Mouse (Mus musculus) G1E-ER4 (cell line): ENCODE data around the gene Spag9. TPM values are rescaled to one million over a fixed set of nuclear protein-coding genes. Genes with fewer than 3 reads are reported as not detected.

Source experiments
- GATA1 ChIP-seq: IDR thresholded peaks from one replicate; pipeline ENCODE4 v1.8.0; 2012; ENCODE audit warnings: low read length, inconsistent platforms
- polyA plus RNA-seq: library from polyadenylated mRNA; stranded (reverse); fragments of >175 nt; gene quantifications from 2 replicates; pipeline ENCODE4 v1.2.3, GENCODE M21; 2012

The Spag9 gene
- polyA plus RNA-seq, 1 experiment = 11.2 TPM

DNA sequence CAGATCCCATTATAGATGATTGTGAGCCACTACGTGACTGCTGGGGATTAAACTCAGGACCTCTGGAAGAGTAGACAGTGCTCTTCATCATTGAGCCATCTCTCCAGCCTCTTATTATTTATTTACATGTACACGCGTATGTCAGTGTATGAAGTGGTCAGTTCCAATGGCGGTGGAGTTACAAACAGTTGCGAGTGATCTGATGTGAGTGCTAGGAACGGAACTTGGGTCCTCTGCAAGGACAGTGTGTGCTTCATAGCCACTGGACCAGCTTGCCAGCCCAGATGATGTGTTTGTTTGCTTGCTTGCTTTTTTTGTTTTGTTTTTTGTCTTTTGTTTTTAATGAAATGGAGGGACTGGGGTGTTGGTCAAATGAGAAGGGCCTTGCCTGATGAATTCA lies 26.7 kb upstream of the Spag9 start:
- TF ChIP-seq GATA1 = no peak

DNA sequence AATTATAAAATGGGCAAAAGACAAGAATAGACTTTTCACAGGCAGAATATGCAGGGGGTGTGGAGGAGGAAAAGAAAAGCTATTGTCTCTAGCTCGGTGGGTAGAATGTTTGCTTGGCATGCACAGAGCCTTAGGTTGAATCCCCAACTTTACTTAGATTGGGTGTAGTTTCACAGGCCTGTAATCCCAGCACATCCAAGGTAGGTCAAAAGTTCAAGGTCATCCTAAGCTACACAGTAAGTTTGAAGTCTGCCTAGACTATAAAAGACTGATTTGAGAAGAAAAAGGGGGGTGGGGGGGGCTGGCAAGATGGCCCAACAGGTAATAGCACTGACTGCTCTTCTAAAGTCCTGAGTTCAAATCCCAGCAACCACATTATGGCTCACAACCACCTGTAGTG lies 26.1 kb upstream of the Spag9 start:
- TF ChIP-seq GATA1 = no peak

DNA sequence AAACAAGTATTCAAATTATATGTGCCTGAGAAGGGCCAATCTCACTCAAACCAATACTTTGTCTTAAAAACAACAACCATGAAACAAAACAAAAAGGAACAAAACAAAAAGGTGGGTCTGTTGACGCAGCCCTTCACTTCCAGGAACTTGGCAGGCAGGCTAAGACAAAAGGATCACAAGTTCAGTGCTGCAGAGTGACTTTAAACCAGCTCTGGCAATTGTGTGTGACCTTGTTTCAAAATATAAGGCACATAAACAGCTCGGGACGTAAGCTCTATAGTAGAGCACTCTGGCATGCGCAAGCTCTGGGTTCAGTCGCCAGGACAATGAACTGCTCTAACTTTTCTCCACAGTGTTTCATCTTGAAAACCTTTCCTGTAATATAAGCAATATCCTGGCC lies 22.9 kb upstream of the Spag9 start:
- no peak for TF ChIP-seq GATA1

DNA sequence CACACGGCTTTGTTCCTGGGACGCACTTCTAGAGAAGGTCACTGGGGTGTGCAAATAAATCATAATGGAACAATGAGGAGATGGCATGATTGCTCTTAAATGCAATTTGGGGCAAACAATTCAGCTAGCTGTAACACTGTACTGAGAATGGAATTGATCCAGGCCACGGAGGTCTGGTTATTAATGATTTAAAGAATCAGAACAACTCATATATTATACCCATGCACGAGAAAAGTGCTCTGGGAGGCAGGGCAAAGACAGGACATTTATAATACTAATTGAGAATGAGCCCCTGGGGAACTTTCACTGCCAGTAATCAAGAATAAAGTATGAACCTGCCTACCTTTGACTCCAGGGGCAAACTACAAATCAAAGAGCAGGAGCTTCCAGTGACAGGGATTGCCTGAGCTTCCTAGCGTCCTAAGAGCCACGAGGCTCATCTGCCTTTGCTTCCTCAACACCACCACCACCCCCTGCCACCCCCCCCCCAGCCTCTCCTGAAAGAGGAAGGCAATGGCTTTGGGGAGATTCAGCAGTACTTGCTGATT lies 16.3 kb upstream of the Spag9 start:
- no peak for TF ChIP-seq GATA1

DNA sequence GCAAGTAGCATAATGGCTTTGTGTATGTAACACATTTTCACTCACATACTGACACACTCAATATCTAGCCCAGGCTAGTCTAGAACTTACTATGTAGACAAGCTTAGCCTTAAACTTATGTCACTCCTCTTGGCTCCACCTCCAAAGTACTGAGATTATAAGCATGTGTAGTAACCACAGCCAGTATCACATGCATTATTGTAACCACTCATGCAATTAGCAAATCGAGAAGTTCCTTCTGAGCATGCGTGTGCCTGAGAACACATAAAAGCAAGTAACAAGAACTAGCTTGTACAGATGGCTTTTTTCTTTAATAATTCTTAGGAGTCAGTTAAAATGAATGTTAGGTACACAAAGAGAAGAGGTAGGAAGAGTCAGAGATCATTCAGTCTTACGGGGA lies 11.3 kb upstream of the Spag9 start:
- no peak for TF ChIP-seq GATA1

DNA sequence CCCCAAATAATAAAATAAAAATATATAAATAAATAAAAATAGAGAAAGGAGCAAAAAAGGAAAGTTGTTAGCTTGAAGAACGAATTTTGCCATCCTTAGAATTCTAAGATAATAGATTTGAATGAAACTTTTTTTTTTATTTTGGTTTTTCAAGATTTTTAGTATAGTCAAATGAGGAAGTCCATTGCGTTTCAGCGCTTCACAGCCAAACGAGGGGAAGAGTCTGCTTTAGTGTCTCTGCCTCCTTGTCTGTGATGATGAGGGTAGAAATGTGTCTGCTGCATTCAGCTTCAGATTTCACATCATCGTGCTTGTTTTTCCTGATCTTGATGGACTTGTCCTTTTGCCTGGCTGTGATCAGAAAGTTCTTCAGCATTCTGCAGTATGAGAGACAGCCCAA lies 10.6 kb upstream of the Spag9 start:
- TF ChIP-seq GATA1 = no peak

DNA sequence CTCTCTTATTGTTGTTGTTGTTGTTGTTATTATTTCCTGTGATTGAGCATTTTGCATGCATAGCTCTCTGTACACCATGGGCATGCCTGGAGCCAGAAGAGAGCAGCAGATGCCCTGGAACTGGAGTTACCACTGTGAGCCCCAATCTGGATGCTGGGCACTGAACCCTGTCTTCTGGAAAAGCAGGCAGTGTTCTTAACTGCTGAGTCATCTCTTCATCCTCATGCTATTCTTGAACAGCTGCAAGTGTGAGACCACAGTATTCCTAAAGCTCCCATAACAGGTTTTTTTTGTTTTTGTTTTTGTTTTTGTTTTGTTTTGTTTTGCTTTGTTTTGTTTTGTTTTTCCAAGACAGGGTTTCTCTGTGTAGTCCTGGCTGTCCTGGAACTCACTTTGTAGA lies 9.6 kb upstream of the Spag9 start:
- TF ChIP-seq GATA1 = no peak

DNA sequence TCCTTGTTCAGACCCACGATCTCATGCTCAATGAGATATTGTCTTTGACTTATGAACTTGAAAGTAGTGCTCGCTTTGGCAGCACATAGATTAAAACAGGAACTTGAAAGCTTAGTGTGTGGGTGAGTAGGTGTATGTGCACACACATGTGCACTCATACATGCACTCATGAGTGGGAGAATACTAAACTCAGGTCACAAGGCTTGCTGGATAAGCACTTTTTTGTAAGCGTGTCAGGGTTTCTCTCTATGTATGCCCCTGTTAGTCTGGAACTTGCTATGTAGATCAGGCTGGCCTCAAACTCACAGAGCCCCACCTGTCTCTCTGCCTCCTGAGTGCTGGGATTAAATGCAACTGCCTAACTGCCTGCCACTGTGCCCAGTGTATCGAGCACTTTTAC lies 8.9 kb upstream of the Spag9 start:
- TF ChIP-seq GATA1 = no peak

DNA sequence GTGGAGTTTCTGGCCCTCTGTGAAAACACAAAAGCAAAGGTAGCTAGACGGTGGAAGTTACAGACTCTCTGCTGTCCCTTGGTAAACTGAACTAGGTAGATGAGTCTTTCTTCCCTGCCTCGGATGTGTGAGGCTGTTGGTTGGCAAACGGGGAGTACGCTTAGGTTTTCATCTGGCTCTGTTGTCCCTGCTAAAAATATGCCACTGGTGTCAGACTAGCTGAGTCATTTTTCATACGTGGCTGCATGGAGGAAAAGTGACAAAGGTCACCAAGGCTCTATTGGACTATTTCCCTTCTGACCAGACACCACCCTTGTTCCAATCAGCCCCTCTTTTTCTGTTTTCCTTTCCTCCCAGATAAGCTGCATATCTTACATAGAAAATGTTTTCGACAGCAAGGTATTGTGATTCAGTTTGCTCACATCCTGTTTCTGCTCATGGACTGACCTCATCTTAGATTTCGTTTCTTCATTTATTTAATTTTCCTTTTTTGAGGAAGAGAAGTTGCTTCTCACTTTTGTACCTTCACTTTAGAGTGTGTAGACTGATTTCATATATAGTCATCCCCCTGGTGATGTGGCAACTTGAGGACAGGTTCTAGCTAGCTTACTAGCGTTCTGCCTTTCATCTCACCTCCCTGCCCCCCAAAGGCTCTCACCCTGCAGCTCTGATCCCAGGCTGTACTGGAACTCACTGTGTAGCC lies 8.1 kb upstream of the Spag9 start:
- no peak for TF ChIP-seq GATA1

DNA sequence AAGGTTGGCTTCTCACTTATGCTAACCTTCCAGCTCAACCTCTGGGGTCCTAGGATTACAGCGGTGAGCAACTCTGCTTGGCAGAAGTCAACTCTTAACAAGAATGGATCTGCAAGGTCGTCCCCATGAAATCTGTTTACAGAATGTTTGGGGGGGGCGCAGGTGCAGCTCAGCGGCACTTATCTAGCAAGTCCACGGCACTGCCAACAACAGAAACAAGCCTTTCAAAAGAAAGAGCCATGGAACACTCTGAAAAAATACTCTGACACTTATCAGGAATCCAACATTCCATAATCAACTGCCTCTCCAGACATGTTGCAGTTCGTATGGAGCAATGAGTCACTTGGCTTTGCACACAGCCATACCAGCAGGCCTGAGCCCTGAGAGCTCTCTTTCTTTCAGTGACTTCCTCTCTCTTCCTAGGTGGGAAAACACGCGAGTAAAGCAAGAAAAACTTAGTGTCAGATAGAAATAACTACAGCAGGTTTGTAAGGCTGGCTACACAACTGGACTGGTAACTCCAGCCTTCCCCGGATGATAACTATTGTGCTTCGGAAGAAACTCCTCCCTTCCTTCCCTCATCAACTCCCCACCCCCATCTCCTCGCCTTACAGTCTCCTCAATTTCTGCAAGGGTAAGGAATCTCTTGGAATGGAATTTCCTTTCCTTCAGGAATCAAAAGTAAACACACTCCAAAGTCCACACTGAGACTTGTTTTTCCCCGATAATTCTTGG lies 7.4 kb upstream of the Spag9 start:
- TF ChIP-seq GATA1 = no peak

DNA sequence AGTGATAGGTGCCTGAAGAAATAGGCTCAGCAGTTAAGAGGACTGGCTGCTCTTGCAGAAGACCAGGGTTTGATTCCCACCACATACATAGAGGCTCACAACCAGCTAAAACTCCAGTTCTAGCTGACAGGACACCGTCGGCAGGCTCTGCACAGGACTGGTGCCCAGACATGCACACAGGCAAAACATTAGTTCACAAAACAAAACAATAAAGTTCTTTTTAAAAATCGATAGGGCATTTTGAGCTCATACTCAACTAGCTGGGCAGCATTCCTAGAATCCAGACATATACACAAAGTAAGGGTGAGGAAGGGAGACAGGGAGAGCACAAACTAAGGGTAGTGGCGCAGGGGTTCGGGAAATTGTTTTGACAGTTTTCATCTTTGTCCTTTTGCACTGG lies 1.4 kb upstream of the Spag9 start:
- TF ChIP-seq GATA1 = no peak

DNA sequence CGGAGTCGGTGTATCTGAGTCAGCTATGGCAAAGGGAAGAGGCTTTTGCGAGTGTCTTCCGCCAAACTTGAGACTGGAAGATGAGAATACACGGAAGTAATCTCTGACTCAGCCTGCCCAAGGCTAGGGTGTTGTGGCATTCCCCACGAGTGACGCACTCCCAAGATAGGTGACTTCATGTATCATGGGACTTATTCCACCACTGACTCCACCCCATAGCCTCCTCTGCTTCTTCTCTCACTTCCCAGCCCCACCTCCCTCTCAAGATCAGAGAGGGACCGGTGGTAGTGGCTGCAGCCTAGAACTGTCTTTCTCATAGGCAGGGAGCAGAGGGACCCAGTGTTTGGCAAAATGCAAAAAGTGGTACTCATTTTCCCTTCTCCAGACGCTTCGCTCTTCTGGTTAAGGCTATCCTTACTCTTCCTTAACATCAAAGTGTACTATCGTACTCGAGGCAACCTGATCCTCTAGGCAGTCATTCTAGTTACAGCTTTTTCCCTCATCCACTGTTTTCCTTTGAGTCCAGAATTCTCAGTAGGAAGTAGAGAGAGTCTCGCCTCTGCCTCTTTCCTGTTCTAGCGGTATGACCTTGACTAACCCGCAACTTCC lies 676 bp upstream of the Spag9 start:
- TF ChIP-seq GATA1 = no peak

DNA sequence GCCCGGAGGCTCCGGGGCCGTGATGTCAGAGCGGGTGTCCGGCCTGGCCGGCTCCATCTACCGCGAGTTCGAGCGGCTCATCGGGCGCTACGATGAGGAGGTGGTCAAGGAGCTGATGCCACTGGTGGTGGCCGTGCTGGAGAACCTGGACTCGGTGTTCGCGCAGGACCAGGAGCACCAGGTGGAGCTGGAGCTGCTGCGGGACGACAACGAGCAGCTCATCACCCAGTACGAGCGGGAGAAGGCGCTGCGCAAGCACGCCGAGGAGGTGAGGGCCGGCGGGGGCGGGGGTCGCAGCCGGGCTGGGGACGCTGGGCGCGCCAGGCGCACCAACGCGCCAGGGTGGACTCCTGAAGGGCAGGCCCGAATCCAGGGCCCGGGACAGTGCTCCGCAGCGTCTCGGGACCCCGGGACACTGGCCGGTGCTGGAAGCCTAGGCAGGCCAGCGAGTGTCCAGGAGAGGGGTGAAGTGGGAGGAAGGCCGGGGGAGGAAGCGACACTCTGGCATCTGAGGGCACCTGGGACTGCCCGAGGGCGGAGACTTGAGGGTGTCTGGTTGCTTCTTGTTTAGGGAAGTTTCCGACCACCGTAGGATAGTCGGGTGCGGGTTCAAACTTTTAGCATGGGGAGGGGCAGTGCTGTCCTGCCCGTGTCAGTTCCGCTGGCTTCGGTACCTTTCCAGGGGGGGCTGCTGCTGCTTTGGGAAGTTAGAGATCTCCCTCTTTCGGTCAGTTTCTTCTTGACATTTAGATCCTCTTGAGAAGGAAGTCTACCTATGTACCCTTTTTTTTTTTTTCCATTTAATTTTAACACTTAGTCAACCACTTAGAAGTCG lies 632 bp downstream of the Spag9 start:
- no peak for TF ChIP-seq GATA1

DNA sequence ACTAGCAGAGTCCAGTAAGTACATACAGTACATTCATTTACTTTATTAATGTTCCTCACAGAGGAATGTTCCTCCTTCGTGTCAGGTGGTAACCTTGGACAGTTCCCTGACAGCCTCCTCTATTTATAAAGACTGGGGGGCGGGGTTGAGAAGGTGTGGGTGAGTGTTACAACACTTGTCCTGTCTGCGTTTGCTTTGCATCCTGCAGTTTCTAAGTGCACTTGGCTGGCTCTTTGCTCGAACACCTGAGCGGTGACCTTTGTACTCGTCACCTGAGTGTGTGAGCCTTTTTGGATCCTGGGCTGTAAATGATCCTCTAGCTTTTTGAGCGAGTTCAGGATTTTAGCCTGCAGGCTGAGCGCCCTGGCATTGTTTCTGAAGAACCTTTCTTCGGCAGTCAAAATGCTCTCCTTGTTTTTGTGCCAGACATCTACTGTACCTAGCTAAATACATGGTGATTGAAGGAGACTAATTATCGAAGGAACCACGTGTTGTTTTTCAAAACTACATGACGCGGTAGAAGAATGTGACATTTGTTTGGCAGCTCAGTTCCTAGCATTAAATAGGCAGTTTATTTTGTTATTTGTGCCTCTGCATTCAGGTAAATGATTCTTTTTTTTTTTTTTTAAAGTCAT lies 1.4 kb downstream of the Spag9 start:
- no peak for TF ChIP-seq GATA1

DNA sequence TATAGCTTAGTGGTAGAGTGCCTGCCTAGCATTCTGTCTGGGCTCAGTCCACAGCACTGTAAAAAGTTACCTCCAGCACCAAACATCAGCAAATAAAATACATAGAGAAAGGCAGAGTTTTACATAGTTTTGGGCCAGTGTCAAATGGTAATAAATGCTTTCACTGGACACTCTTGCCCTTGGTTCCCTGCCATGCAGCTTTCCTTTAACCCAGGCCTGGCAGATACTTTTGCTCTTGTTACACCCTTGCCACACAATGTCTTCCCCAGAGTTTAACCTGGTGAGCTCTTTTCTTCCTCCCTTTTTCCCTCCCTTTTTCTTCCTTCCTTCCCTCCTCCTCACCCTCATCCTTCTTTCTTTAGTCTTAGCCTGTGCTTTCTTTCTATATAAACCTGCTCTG lies 3.4 kb downstream of the Spag9 start:
- no peak for TF ChIP-seq GATA1
